Mouse (Mus musculus): ENCODE results near the gene Bend3.

The Bend3 gene

DNA sequence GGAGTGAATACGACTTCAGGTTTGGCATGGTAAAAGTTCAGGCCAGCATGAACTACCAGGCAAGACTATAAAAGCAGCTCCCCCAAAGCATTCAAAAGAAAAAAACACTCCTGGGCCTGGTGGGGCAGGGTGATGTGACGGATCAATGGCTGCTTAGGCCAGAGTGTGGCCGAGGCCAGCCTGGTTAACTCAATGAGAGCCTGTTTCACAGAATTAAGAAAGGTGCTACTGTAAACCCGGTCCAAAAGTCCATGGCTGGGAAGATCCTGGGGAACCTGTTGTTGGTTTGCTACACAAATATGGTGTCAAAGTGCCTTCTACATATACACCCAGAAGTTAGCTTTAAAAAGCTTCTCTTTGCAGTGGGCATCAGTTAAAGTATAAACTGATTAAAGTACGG lies 60.2 kb downstream of the Bend3 start:
- no peak for DNase-seq

DNA sequence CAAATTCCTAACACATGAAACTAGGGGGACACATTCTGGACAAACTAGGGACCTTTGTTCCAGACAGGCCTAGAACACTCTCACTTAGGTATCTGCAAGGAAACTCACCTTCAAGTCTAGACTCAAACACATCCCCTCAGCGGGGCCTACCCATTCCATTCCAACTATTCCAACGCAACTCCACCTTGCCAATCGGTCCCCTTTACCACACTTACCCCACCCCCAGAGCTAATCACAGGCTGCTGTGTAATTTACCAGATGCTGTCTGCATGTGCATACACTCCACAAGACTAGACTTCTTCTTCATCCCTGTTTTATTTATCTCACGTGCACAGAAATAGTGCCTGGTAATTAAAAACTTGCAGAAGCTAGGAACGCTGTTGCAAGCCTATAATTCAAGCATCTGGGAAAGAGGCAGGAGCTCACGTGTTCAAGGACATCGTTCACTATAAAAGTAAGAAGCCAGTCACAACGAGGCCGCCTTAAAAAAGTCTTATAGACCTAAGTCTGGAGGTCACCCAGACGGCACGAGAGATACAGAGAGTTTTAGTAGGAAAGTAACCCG lies 61.2 kb downstream of the Bend3 start:
- no peak for DNase-seq

GRCm38 (mm10) chr10:43540442-43541152 lies 62.0 kb downstream of the Bend3 start, which contains the start of gene 1700021F05Rik:
1700021F05Rik (minus strand) TSS chr10:43540994.
- peak; percentile 94 to 96 for DNase-seq

DNA sequence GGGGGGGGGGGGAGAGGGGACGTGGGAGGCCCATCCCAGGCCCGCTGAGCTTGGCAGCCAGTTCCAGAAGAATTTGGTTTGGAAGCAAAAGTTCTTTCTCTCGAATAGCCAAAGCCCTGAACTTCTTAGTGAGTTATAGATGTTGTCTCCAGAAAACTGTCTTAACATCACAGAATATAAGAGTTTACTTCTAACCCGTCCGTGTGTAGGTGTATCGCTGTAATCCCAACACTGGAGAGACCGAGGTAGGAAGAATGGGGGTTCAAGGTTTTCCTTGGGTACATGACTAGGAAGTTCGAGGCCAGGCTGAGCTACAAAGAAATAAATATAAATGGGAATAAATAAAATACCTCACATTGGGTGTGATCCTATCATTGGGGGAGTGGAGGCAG lies 62.5 kb downstream of the Bend3 start:
- DNase-seq, result no peak

DNA sequence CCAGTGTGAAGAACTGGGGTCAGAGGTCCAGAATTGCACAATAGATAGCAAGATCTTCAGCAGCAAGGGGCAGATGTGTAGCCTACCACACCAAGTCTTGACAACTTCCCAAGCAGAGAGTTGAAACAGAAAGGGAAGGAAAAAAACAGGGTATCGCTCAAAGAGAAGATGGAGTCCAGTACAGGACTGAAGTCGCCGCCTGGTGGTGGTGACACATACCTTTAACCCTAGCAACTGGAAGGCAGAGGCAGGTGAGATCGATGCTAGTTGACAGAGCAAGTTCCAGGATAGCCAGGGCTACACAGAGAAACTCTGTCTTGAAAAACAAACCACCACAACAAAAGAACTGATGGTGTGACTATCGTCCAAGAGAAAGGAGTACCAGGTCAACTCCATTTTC lies 70.8 kb downstream of the Bend3 start:
- no peak for DNase-seq

GRCm38 (mm10) chr10:43550923-43551322 lies 72.3 kb downstream of the Bend3 start:
- no peak for DNase-seq

GRCm38 (mm10) chr10:43551388-43551787 lies 72.8 kb downstream of the Bend3 start:
- no peak for DNase-seq

DNA sequence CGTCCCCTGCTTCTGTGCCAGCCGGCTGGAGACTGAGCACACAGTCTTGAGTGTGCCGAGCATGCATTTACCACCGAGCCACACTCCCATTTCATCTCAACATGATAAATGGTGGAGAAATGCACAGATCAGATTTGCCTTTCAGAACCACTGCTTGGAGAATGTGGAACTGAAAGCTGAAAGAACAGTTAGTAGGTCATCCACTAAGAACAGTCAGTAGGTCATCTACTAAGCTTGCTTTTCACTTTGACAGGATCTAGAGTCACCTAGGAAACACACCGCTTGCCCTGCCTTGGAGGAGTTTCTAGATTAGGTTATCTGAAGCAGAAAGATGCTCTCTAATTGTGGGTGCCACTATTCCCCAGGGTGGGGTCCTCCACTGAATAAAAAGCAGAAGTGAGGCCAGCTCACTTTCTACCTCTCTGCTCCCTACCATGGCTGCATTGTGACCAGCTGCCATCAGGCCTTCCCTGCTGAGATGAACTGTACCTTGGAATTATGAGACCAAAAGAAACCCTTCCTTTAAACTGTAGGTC lies 79.1 kb downstream of the Bend3 start:
- no peak for DNase-seq

DNA sequence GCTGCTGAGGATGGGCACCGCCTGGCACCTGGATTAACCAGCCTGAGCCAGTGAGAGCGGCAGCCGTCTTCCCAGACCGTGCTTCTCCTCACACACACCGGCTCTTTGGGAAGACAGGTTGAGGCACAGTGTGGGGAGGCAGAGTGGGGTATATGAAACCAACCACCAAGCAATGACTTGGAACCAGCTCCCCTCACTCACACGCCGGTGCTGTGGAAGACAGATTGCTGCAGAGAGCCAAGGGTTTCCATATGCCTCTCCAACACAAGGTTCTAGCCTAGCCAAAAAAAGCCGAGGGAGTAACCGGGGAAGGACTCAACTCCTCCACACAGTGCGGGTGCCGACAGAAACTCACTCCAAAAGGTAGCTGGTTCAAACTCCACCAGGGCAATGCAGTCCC lies 80.7 kb downstream of the Bend3 start:
- DNase-seq, result no peak

DNA sequence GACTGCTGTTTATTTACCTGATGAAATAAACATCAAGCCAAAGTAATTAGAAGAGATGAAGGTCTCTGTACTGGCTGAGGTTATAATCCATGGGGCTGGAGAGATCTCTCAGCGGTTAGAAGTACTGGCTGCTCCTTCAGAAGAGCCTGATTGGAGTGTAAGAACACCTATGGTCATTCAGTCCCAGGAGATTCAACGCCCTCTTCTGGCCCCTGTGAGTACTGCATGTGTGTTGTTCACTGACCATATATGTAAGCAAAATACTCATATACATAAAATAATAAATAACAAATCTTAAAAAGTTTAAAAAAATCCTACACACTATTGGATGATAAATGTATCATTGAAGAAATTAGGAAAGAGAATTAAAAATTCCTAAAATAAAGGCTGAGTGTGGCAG lies 82.1 kb downstream of the Bend3 start:
- DNase-seq, result no peak

DNA sequence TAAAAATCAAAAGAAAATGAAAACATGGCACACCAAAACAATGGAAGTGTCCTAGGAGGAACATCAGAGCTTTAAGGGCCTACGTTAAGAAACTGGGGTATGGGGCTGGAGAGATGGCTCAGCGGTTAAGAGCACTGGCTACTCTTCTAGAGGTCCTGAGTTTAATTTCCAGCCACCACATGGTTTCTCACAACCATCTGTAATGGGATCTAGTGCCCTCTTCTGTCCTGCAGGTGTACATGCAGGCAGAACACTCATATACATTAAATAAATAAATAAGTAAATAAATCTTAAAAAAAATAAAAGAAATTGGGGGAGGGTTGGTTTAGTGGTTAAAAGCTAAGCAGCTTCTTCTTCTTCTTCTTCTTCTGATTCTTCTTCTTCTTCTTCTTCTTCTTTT lies 82.7 kb downstream of the Bend3 start:
- DNase-seq, result no peak

Data from lung, adult 18-20 months (tissue).